Mouse (Mus musculus) heart, postnatal 10 days (tissue): ENCODE results near the gene Eif4g3. TPM values are rescaled to one million over a fixed set of nuclear protein-coding genes. Genes with fewer than 3 reads are reported as not detected.
A peak's percentile ranks its signal among the peaks of the same experiment; 100 is the strongest.
"Not testable (repeated sequence)": the region's sequence is repeated elsewhere in the genome, so short reads cannot be mapped to it uniquely, and the experiment has no call there.

Source experiments
- DNase-seq, 2 experiments: peaks; one replicate each; pipeline ENCODE4 v3.0.0; 2021
- intact Hi-C: fragments of 180-260 bp; cut with DNase I; formaldehyde crosslinking; loops from one replicate; pipeline ENCODE4 v1.15.1; 2025
- total RNA-seq, 2 experiments: library from RNA; stranded (reverse); gene quantifications; 2 replicates each; pipeline ENCODE4 v1.2.3; 2021

Eif4g3 gene
- total RNA-seq, 2 experiments from 2014 or later: 59.1 to 60.6 TPM

- intact Hi-C loops: no loop called here
- DNase-seq: no peak
These were observed 56.7 kb downstream of the Eif4g3 start for GRCm38 (mm10) chr4:138049547-138049946.

DNA sequence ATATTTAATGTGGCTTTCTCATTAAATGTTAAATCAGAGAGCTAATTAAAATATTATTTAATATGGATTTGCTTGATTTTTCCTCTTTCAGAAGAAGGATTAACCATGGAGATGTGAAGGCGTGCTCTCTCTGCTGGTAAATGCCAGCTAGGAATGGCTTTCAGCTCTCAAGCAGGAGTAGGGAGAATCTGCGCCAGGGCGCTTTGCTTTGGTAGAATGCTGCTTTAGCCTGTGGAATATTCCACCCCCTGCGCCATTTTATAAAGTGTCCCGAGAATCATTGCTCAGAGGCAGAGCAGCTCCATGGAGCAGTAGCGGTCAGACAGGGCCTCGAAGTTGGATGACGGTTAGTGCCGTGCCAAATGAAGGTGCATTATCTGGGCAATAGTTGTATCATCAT lies 58.7 kb downstream of the Eif4g3 start:
- intact Hi-C loops: no loop called here

DNA sequence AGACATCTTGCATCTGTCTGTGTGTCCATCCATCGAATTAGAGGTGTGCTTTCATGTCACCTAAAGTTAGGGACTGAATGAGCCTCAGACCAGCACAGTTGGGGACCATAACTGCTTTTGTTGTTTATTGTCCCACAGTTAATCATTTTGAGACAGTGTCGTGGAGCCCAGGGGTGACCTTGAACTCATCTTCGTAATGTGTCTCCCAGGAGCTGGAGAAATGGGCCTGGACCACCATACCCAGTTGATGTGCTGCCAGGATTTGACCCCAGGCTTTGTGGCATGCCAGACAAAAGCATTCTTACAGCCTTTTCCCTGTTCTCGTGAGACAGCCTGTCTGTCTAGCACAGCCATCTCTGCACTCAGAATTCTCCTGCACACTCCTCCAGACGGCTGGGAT lies 63.8 kb downstream of the Eif4g3 start:
- DNase-seq: no peak
- intact Hi-C loops: no loop called here

More for the DNA sequence above, 58.7 kb downstream of the Eif4g3 start:
- DNase-seq: no peak

DNA sequence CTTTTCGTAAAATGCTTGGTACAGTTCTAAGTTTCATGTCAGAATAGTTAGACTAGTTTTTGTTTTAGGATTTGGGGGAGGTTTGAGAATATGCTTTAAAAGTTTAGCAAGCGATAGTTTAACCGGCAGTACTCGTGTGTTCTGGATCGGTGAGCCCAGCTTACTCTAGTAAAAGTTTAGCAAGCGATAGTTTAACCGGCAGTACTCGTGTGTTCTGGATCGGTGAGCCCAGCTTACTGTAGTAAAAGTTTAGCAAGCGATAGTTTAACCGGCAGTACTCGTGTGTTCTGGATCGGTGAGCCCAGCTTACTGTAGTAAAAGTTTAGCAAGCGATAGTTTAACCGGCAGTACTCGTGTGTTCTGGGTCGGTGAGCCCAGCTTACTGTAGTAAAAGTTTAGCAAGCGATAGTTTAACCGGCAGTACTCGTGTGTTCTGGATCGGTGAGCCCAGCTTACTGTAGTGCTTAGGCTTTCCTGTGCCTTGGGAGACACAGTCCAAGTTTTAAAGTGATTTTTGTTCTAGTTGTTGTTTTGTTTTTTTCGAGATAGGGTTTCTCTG lies 64.5 kb downstream of the Eif4g3 start:
- intact Hi-C loops, DNase-seq: not testable (repeated sequence)

DNA sequence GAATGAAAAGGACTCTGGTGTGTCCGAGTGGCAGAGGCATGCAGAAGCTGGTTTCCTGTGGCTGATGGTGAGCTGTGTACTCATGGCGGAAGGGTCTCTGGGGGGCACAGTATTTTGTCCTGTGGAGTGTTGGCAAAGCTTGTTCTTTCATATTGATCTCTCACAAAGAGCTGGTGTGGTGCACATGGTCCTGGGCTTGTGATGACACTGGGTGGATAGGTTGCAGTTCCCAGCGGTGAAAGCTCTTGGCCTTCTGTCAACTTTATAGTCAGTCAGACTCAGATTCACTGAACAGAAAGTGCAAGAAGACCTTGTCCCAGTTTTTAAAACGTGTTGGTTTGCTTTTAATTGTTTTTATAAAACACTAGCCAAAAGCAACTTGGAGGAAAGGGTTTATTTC lies 68.3 kb downstream of the Eif4g3 start:
- intact Hi-C loops: no loop called here

GRCm38 (mm10) chr4:138063372-138064265 lies 70.8 kb downstream of the Eif4g3 start:
- intact Hi-C loops: no loop called here
- DNase-seq: no peak

More for the DNA sequence above, 68.3 kb downstream of the Eif4g3 start:
- DNase-seq: no peak

DNA sequence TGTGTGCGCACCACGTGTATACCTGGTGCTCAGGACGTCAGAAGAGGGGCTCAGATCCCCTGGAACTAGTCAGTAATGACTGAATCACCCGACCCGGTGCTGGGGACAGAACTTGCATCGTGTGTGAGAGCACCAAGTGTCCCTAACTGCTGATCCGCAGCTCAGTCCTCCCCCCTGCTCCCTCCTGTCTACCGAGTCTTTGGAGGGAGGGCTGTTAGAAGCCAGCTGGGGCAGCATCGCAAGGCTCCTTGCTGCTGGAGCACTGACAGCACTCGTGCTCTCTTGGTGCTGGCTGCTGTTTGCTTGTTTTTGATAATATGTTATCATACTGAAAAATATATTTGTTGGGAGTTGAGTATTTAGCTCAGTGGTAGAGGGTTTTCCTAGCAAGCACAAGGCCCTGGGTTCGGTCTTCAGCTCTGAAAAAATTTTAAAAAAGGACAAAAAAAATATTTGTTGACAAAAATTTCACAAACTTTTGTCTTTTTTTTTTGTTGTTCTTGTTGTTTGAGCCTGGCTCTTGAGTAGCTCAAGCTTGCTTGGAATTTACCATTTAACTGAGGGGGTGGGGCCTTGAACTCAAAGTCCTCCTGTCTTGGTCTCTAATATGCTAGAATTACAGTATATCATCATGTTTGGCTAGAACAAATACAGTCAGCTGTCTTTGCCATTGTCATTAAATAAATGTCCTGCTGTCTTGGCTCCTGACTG lies 72.2 kb downstream of the Eif4g3 start:
- DNase-seq: peak in 1 of 2 experiments; percentile 24
- intact Hi-C loops: no loop called here

- peak; percentile 21 to 23 for DNase-seq
- intact Hi-C loops: no loop called here
These were observed 72.9 kb downstream of the Eif4g3 start for GRCm38 (mm10) chr4:138065593-138066169.

DNA sequence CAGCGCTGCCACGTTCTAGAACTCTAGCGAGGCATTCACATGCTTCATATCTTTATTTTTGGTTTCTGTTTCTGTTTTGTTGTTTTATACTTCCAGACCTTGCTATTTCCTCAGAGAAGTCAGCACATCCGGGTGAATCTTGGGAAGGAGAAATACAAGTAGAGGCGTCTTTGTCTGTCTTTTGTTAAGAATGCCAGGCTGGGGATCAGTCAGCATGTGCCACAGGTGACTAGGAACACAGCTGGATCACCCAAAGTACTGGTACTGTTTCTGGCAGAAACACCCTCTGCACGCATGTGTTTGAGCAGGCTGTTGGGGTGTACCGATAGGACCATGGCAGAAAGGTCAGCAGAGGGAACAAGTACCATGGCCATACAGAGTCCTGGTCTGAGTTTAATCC lies 73.6 kb downstream of the Eif4g3 start:
- DNase-seq: no peak
- intact Hi-C loops: no loop called here

DNA sequence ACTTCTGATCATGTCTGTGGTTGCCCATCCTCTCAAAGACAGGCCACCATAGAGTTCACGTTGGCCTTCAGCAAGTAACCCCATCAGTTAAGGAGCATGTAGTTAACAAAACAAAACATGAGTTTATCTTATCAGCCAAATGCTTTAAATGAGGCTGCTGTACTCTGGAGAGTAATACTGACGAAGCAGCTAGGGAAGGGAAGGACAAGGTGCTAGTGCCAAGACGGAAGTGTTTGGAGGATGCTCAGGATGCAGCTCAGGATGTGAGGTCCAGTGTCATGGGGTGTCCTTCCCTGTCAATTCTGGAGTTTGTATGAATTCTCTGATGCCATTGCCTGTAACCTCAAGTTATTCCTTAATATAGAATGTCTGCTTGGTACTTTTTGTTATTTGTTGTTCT lies 75.0 kb downstream of the Eif4g3 start:
- intact Hi-C loops: no loop called here

DNA sequence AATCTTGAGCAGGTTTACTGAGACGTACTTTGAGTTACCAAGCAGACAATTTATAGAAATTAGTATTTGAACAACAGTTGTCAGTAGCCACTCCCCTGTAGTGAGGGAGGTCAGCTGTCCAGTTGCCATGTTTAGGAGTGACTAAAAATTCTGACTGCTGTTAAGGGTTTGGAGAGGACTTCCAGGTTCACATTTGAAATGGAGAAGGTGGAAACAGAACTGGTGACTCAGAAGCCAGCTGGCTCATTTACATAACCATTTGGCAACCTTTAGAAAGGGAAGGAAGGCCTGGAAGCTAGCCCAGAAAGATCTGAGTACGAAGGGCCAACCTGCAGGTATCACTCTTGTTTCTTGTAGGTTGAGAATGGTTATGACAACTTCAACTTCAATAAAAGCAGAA lies 75.8 kb downstream of the Eif4g3 start:
- DNase-seq: peak; percentile 56 to 61
- intact Hi-C loops: no loop called here

More for the DNA sequence above, 75.0 kb downstream of the Eif4g3 start:
- DNase-seq: no peak

- DNase-seq: no peak
- intact Hi-C loops: no loop called here
These were observed 76.5 kb downstream of the Eif4g3 start for GRCm38 (mm10) chr4:138069371-138069770.

DNA sequence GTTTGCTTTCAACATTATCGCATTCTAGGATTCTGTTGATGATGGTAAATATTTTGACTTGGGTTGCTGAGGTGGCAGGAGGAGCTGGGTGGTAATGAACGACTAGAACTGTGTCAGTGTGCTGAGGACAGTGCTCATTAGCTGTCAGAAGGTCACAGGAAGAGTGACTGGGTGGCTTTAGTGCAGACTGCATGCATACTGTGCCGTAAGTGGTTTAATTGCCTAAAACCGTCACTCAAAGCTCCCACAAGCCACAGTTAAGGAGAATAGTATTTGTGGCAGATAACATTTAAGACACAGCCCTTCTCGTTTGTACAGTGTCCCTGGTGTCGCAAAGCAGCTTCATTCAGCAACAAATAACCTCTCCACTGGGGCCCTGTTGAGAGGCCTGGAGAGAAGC lies 78.7 kb downstream of the Eif4g3 start:
- intact Hi-C loops: no loop called here

GRCm38 (mm10) chr4:138073086-138073485 lies 80.3 kb downstream of the Eif4g3 start:
- intact Hi-C loops: no loop called here
- DNase-seq: no peak

More for the DNA sequence above, 78.7 kb downstream of the Eif4g3 start:
- DNase-seq: no peak

GRCm38 (mm10) chr4:138073531-138073930 lies 80.7 kb downstream of the Eif4g3 start:
- peak; percentile 23 to 25 for DNase-seq
- intact Hi-C loops: no loop called here

DNA sequence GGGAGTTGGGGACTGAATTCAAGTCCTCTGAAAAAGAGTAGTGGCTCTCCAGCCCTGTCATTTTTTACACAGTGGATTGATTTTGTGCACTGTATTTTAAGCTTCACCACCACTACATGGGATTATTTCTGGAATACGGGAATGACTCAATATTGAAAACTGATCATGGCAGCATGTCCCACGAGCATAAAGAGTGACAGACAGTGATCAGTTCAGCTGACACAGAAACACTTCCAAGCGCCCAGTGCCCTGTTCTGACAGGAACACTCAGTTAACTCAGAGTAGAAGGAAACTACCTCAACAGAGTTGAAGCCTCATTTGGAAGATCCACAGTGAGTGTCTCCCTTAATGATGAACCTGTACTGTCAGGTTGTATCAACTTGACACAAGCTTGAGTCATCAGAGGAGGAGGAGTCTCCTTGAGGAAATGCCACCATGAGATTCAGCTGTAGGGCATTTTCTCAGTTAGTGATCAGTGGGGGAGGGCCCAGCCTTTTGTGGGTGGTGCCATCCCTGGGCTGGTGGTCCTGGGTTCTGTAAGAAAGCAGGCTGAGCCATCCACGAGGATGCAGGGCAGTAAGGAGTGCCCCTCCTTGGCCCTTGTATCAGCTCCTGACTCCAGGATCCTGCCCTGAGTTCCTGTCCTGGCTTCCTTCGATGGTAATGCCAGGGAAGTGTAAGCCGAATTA lies 82.2 kb downstream of the Eif4g3 start:
- intact Hi-C loops: no loop called here
- no peak for DNase-seq

DNA sequence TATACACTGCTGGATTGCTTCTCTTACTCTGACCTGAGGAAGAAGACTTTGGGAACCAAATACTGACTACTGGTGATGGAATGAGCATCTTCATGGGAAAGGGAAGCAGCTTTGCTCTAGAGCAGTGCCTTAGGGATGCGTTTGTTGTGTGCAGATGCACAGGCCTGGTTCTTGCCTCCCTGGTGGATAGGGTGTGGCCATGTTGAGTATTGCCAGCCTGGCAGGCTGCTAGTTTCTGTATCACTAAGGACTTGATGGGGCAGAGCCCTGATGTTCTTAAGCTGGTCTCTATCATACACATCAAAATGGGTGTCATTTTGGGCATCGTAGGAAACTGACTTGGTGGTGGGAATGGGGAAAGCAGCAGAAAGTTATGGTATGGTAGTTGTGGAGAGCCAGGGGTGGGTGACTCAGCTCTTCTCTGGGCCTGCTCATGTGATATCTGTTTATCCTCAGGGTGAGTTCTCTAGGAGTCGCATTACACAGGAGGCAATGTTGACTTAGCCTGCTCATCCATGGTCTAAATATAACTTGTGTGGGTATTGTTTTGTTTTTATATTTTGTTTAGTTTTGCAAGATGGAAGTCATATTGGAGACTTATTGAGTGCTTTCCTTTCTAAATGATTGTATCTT lies 85.0 kb downstream of the Eif4g3 start:
- no peak for DNase-seq
- intact Hi-C loops: no loop called here

- no peak for DNase-seq
- intact Hi-C loops: no loop called here
These were observed 86.4 kb downstream of the Eif4g3 start for GRCm38 (mm10) chr4:138079234-138079633.

GRCm38 (mm10) chr4:138082466-138082865 lies 89.6 kb downstream of the Eif4g3 start:
- DNase-seq: no peak
- intact Hi-C loops: no loop called here

DNA sequence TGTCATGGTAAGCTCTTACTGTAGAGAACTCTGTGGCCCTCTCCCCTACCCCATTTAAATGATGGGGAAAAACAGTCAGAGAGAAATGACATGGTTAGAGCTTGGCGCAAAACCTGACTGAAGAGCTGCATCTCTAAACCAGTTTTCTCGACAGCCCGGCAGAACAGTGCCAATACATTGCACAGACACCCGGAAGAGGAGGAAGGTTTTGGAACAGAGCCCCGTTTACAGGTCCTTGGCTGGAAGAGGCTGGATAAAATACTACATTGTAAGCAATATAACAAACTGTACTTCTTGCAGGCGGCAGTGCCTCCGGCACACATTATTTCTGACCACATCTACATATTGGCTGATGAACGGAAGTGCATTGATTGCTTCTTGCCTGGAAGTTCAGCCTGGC lies 91.3 kb downstream of the Eif4g3 start:
- no peak for DNase-seq
- intact Hi-C loops: no loop called here
